Mouse (Mus musculus): ENCODE results near the gene Pdpn. TPM values are rescaled to one million over a fixed set of nuclear protein-coding genes. Genes with fewer than 3 reads are reported as not detected.

Gene Pdpn
- polyA plus RNA-seq, 1 experiment from 2014 or later: 61.5 TPM

GRCm38 (mm10) chr4:143324176-143324924 is 25.0 kb upstream of the Pdpn start:
- ATAC-seq (ENCODE audit: low FRiP score): peak; percentile 44; the same call in 1 of the 2 replicates
- 19% methylated on average over 8 of the region's 11 CpGs for WGBS
- Histone ChIP-seq H3K27me3 (no peaks in the 10 kb centered on the region), H3K36me3 (replicated peaks) (no peaks in the 10 kb centered on the region), H3K4me1 (peaks cover 10% of the 10 kb centered on the region), H3K4me2 (peak overlapping the region; percentile 52), H3K9me3 (no peaks in the 10 kb centered on the region), H3K27ac (no peak overlapping the region), H3K9ac (no peak overlapping the region), H3K4me3 (replicated peaks) (no peak overlapping the region)

GRCm38 (mm10) chr4:143313299-143313698 is 13.9 kb upstream of the Pdpn start:
- no peak for ATAC-seq (ENCODE audit: low FRiP score)
- H3K4me3 ChIP-seq (replicated peaks): no peak overlapping the region
- no peak overlapping the region for H3K4me2 ChIP-seq
- no peaks in the 10 kb centered on the region for H3K4me1 ChIP-seq
- no peaks in the 10 kb centered on the region for H3K36me3 ChIP-seq (replicated peaks)
- H3K9me3 ChIP-seq: no peaks in the 10 kb centered on the region
- WGBS: 83% methylated on average over 6 of the region's 6 CpGs
- H3K27ac ChIP-seq: no peak overlapping the region
- H3K27me3 ChIP-seq: no peaks in the 10 kb centered on the region
- H3K9ac ChIP-seq: no peak overlapping the region

GRCm38 (mm10) chr4:143311341-143311740 is 12.0 kb upstream of the Pdpn start:
- Histone ChIP-seq H3K4me2 (no peak overlapping the region), H3K27me3 (no peaks in the 10 kb centered on the region), H3K27ac (no peak overlapping the region), H3K9ac (no peak overlapping the region), H3K4me3 (replicated peaks) (no peak overlapping the region), H3K9me3 (no peaks in the 10 kb centered on the region), H3K4me1 (peaks cover 2% of the 10 kb centered on the region), H3K36me3 (replicated peaks) (no peaks in the 10 kb centered on the region)
- ATAC-seq (ENCODE audit: low FRiP score): no peak
- 50% methylated on average over 2 of the region's 2 CpGs for WGBS

GRCm38 (mm10) chr4:143305987-143306772 is 6.8 kb upstream of the Pdpn start:
- ATAC-seq (ENCODE audit: low FRiP score): no peak
- H3K36me3 ChIP-seq (replicated peaks): no peaks in the 10 kb centered on the region
- 59% methylated on average over 5 of the region's 5 CpGs for WGBS
- no peak overlapping the region for H3K4me2 ChIP-seq
- H3K27ac ChIP-seq: no peak overlapping the region
- H3K9me3 ChIP-seq: no peaks in the 10 kb centered on the region
- no peaks in the 10 kb centered on the region for H3K27me3 ChIP-seq
- H3K4me1 ChIP-seq: peaks cover 9% of the 10 kb centered on the region
- no peak overlapping the region for H3K4me3 ChIP-seq (replicated peaks)
- H3K9ac ChIP-seq: no peak overlapping the region

GRCm38 (mm10) chr4:143305031-143305430 is 5.7 kb upstream of the Pdpn start:
- H3K27ac ChIP-seq: no peak overlapping the region
- ATAC-seq (ENCODE audit: low FRiP score): no peak
- no peaks in the 10 kb centered on the region for H3K27me3 ChIP-seq
- no peak overlapping the region for H3K9ac ChIP-seq
- no peak overlapping the region for H3K4me2 ChIP-seq
- 94% methylated on average over 4 of the region's 4 CpGs for WGBS
- H3K4me3 ChIP-seq (replicated peaks): no peak overlapping the region
- H3K9me3 ChIP-seq: no peaks in the 10 kb centered on the region
- peaks cover 20% of the 10 kb centered on the region for H3K4me1 ChIP-seq
- no peaks in the 10 kb centered on the region for H3K36me3 ChIP-seq (replicated peaks)

- H3K9ac ChIP-seq: no peak overlapping the region
- 48% methylated on average over 11 of the region's 11 CpGs for WGBS
- H3K27me3 ChIP-seq: no peaks in the 10 kb centered on the region
- no peak overlapping the region for H3K27ac ChIP-seq
- no peak overlapping the region for H3K4me2 ChIP-seq
- H3K36me3 ChIP-seq (replicated peaks): no peaks in the 10 kb centered on the region
- H3K9me3 ChIP-seq: no peaks in the 10 kb centered on the region
- ATAC-seq (ENCODE audit: low FRiP score): no peak
- no peak overlapping the region for H3K4me3 ChIP-seq (replicated peaks)
- peaks cover 41% of the 10 kb centered on the region for H3K4me1 ChIP-seq
These were observed 3.0 kb upstream of the Pdpn start for GRCm38 (mm10) chr4:143302279-143302890.

GRCm38 (mm10) chr4:143301875-143302274 is 2.5 kb upstream of the Pdpn start:
- no peak overlapping the region for H3K9ac ChIP-seq
- no peak overlapping the region for H3K27ac ChIP-seq
- H3K36me3 ChIP-seq (replicated peaks): no peaks in the 10 kb centered on the region
- no peak overlapping the region for H3K4me2 ChIP-seq
- no peaks in the 10 kb centered on the region for H3K27me3 ChIP-seq
- peaks cover 46% of the 10 kb centered on the region for H3K4me1 ChIP-seq
- H3K9me3 ChIP-seq: no peaks in the 10 kb centered on the region
- no peak overlapping the region for H3K4me3 ChIP-seq (replicated peaks)
- ATAC-seq (ENCODE audit: low FRiP score): no peak
- 50% methylated on average over 4 of the region's 4 CpGs for WGBS

GRCm38 (mm10) chr4:143301042-143301441 is 1.7 kb upstream of the Pdpn start:
- Histone ChIP-seq H3K4me1 (peaks cover 48% of the 10 kb centered on the region), H3K36me3 (replicated peaks) (no peaks in the 10 kb centered on the region), H3K9ac (no peak overlapping the region), H3K27ac (no peak overlapping the region), H3K27me3 (no peaks in the 10 kb centered on the region), H3K4me2 (peak overlapping the region; percentile 69), H3K9me3 (no peaks in the 10 kb centered on the region), H3K4me3 (replicated peaks) (no peak overlapping the region)
- no peak for ATAC-seq (ENCODE audit: low FRiP score)
- 74% methylated on average over 5 of the region's 5 CpGs for WGBS

- H3K4me1 ChIP-seq: peaks cover 54% of the 10 kb centered on the region
- no peaks in the 10 kb centered on the region for H3K27me3 ChIP-seq
- no peak for ATAC-seq (ENCODE audit: low FRiP score)
- H3K36me3 ChIP-seq (replicated peaks): no peaks in the 10 kb centered on the region
- no peak overlapping the region for H3K27ac ChIP-seq
- 10% methylated on average over 12 of the region's 12 CpGs for WGBS
- peak overlapping the region; percentile 52 for H3K4me3 ChIP-seq (replicated peaks)
- H3K9me3 ChIP-seq: no peaks in the 10 kb centered on the region
- peak overlapping the region; percentile 21; the same call in 1 of the 2 replicates for H3K9ac ChIP-seq
- H3K4me2 ChIP-seq: peak overlapping the region; percentile 69
These were observed 837 bp upstream of the Pdpn start for GRCm38 (mm10) chr4:143300113-143300688.

- H3K4me2 ChIP-seq: peak overlapping the region; percentile 69
- H3K9me3 ChIP-seq: no peaks in the 10 kb centered on the region
- peak overlapping the region; percentile 52 for H3K4me3 ChIP-seq (replicated peaks)
- WGBS: 2% methylated on average over 24 of the region's 24 CpGs
- peak overlapping the region; percentile 57 for H3K9ac ChIP-seq
- H3K4me1 ChIP-seq: peaks cover 65% of the 10 kb centered on the region
- H3K36me3 ChIP-seq (replicated peaks): 0 out of 2 replicates have a peak, but pooled peaks cover 1% of the 10 kb centered on the region
- H3K27me3 ChIP-seq: no peaks in the 10 kb centered on the region
- peak overlapping the region; percentile 68 for H3K27ac ChIP-seq
- peak; percentile 62 for ATAC-seq (ENCODE audit: low FRiP score)
These were observed 691 bp downstream of the Pdpn start for GRCm38 (mm10) chr4:143298431-143299315.

GRCm38 (mm10) chr4:143297016-143297556 is 2.3 kb downstream of the Pdpn start:
- peak overlapping the region; percentile 52 for H3K4me3 ChIP-seq (replicated peaks)
- H3K9me3 ChIP-seq: no peaks in the 10 kb centered on the region
- H3K27ac ChIP-seq: peak overlapping the region; percentile 86
- H3K4me1 ChIP-seq: peaks cover 65% of the 10 kb centered on the region
- H3K36me3 ChIP-seq (replicated peaks): 0 out of 2 replicates have a peak, but pooled peaks cover 15% of the 10 kb centered on the region
- H3K9ac ChIP-seq: peak overlapping the region; percentile 61
- peak overlapping the region; percentile 69 for H3K4me2 ChIP-seq
- WGBS: 2% methylated on average over 12 of the region's 12 CpGs
- ATAC-seq (ENCODE audit: low FRiP score): peak; percentile 73
- no peaks in the 10 kb centered on the region for H3K27me3 ChIP-seq
